Mouse (Mus musculus) adipose tissue, adult 10 weeks (tissue): Measurements from ENCODE around the gene Etv4. TPM values are rescaled to one million over a fixed set of nuclear protein-coding genes. Genes with fewer than 3 reads are reported as not detected.

ENCODE experiments used
- polyA plus RNA-seq: library from polyadenylated mRNA; stranded (reverse); fragments of 350-450 nt; fragmentation: Illumina TruSeq; extraction: RNeasy Lipid Tissue Mini Kit (QIAGEN cat#74804); gene quantifications from one replicate; pipeline ENCODE4 v1.2.3, GENCODE M21; 2014; ENCODE audit warnings: low read depth, low replicate concordance

Gene Etv4
- polyA plus RNA-seq = 40.5 TPM

DNA sequence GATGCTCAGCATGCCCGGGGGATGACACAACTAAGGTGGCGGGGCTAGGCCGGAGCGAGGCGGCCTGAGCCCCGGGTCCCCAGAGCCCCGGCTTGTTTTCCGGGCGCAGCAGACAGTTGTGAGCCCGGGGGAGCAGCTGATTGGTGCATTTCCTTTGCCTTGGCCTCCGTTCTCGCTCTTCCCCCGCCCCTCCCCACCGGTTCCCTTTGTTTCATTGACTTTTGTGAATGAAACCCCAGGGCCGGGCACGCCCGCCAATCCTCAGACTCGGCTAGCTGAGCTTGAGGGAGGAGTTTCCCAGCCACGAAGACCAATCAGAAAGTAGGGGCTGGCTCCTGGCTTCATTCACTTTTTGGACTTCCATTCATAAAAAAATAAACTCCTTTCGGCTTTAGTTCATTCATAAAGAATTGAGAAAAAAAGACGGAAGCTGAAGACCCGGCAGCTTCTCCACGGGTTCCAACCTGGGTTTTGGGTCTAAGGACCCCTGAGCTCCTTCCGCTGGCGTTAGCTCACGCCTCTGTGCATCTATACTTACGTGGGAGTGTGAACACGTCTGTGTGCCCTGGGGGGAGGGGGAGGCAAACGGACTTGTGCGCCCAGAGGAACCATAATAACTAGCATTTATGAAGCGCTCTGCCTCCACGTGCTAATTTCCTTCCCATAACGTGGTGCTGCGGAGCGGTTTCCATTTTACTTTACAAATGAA, at the start of gene Etv4:
TSS of gene Etv4 (minus strand) at position 229 of the 709 bp plus-strand sequence.

GRCm38 (mm10) chr11:101732518-101733440, 52.4 kb downstream of the Etv4 start, which contains the start of gene Dhx8:
Dhx8 (plus strand) TSS chr11:101732919.

Other genes with a start within 250 kb of the Etv4 start
- gene Brca1, start 233.4 kb downstream of the Etv4 start, polyA plus RNA-seq = 0.96 TPM
- gene Nbr1, start 233.2 kb downstream of the Etv4 start, polyA plus RNA-seq = 93.6 TPM
- gene Tmem106a, start 203.1 kb downstream of the Etv4 start, polyA plus RNA-seq = 24.1 TPM
- 1.4 TPM for gene Gm11634, start 186.1 kb downstream of the Etv4 start, polyA plus RNA-seq
- gene Rdm1, start 158.2 kb downstream of the Etv4 start, polyA plus RNA-seq = 33.6 TPM
- gene Arl4d, start 119.8 kb downstream of the Etv4 start, polyA plus RNA-seq = 21.8 TPM
- 15.2 TPM for gene Dhx8, start 52.5 kb downstream of the Etv4 start, polyA plus RNA-seq
- 3.1 TPM for gene Meox1, start 109.0 kb upstream of the Etv4 start, polyA plus RNA-seq
- gene Sost, start 181.6 kb upstream of the Etv4 start, polyA plus RNA-seq = not detected
- 1.6 TPM for gene Cfap97d1, start 198.9 kb upstream of the Etv4 start, polyA plus RNA-seq
- gene Dusp3, start 201.6 kb upstream of the Etv4 start, polyA plus RNA-seq = 44.8 TPM
- gene Mpp3, start 243.1 kb upstream of the Etv4 start, polyA plus RNA-seq = 21.9 TPM